Mouse (Mus musculus) yolk sac, embryonic 10.5 days (tissue): Measurements from ENCODE around the gene Ice2.

Experiments used
- DNase-seq: peaks from one replicate; pipeline ENCODE4 v3.0.0-alpha.2; 2017; ENCODE audit warnings: low spot score

Ice2 gene

GRCm38 (mm10) chr9:69404671-69405070, 7.0 kb downstream of the Ice2 start:
- DNase-seq: no peak

GRCm38 (mm10) chr9:69419476-69419875, 21.8 kb downstream of the Ice2 start:
- DNase-seq: no peak

- no peak for DNase-seq
Observed at GRCm38 (mm10) chr9:69430531-69430930, 32.8 kb downstream of the Ice2 start.

DNA sequence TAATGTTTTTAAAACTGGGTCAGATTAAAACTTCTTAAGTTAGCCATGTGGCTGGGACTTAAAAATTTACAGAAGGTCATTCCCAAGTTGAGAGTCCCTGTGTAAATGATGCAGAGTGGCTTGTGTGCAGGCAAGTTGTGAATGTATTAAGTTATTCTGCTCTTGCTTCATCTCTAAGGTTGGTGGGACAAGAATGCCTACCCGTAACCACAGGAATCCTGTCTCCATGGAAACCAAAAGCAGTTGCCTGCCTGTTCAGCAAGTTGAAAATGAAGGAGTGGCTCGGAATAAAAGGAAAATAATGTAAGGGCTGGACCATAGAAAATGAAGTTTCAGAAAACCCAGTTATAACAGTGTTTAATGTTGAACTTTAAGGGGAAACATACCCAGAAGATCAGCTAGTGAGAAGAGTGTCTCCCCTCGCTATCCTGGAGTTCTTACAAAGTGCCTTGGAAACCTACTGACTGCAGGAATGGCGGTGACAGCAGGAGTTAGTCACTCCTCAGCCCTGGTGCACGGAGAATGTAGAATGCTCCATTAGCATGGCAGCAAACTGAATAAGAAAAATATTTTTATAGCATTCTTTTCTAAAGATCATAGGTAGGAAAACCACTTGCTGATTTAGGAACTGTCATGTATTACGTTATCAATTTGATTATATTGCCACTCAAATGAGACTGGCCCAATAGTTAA, 34.3 kb downstream of the Ice2 start:
- DNase-seq: peak; percentile 21

GRCm38 (mm10) chr9:69435194-69435593, 37.5 kb downstream of the Ice2 start:
- peak; percentile 39 for DNase-seq

DNA sequence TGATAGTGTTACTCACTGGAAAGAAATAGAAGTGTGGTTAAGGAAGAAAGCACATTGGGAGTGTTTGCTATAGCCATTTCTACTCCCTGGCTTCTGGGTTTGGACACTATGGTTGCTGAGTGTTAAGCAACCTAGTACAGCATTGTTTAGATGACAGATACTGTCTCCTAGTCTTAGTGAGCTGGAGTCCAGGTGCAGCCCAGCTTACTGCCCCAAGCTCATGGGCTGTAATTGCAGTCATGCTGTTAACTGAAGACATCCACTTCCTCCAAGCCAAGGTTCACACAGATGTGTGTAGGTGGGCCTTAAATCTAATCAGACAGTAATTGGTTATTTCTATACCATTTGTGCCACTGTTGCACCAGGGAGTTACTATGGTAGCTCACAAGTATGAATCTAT, 38.0 kb downstream of the Ice2 start:
- no peak for DNase-seq

DNA sequence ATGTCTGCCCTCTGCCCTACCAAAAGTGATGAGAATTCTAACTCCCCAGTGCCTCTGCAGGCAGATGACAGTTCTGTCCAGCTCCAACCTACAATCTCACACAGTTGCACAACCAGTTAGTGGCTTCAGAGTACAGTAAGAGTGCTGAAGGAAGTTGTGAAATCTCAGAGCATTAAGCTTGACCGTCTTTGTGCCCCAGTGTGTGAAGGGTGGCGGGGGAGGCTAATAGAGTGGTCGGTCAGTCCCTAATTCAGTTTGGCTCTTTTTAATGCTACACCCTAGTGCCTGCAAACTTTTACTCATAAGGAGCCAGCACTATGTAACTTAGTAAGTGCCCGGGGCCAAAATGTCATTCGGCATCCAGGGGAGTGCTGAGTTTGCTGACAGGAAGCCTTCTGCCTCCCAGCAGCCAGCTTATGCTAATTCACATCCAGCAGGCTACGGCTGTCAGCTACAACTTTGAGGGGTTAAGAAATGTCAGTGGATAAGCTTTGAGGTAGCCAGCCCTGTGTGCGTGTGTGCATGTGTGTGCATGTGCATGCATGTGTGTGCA, 42.2 kb downstream of the Ice2 start:
- DNase-seq: peak; percentile 40

DNA sequence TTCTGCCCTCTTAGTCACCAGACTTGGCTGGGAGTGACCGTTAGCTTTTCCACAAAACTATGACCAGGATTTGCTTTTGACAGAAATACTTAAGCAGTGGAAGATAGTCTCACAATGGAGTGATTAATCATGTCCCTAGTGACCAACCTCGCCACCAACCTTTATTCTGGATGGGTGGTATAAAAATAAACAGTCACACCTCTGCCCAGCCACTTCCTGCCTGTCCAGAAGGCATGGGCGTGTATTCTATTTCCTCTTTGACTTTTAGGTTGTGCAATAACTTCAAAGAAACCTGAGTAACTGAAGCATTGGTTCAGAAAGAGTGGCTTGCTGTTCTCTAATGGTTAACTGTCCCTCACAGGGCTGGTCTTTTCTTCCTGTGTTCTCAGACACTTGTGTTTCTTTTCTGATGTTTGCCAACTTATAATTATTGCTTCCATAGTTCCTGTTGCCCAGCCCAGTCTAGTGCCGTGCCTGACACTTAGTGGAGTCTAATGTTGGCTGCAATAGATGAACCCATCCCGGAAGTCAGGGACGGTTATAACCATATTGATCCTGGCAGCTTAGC, 44.8 kb downstream of the Ice2 start:
- peak; percentile 42 for DNase-seq

DNA sequence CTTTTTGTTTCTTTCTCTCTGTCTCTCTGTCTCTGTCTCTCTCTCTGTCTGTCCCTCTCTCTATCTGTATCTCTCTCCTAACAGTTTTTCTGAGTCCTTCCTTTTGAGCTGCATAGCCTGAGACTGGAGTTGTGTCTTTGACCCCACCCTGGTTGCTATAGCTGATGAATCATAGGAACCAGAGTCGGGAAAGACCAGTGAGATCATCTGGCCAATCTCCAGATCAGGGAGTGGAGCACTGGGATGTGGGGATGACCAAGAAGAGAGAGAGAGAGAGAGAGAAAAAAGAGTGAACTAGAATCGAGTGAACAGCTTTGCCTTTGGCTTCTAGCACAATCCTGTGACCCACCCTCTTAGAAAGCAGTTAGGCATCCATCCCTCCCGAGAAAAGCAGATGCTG, 45.5 kb downstream of the Ice2 start:
- no peak for DNase-seq

- no peak for DNase-seq
Observed at GRCm38 (mm10) chr9:69448801-69449200, 51.1 kb downstream of the Ice2 start.

- DNase-seq: no peak
Observed at GRCm38 (mm10) chr9:69450636-69451035, 52.9 kb downstream of the Ice2 start.

DNA sequence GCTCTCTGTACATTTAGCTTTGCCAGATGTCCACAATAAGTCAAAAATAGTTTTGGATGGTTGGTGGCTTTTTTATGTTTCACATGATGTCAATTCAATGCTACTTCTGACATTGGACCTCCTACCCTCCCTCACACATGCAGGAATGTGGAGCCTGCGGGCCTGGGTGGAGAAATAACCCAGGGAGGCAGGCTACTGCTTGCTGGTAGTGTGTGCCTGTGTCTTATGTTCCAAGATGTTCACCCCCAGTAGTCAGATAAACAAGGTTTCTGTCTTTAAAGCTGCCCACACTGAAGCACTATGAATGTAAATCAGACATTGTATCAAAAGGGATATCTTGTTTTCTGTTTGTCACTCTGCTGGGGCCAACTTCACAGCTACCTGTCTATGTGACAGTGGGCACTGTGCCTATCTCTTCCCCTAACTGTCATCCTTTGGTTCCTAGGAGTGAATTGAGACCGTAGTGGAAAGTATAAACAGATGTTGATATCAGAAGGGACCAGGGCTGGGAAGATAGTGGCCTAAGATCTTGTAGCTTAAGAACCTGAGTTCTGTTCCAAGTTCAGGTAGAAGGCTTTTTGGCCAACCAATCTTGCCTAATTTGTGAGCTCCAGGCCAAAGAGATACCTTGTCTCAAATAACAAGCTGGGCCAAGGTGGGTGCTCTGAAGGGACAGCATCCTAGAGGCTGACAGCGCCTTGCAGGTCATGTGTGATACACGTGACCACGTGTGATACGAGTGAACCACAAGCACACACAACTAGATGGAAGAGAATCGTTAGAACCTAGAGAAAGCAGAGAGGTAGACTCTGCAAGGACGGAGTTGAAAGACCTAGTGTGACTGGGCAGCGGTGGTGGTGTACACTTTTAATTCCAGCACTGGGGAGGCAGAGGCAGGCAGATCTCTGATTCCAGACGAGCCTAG, 54.4 kb downstream of the Ice2 start:
- no peak for DNase-seq

GRCm38 (mm10) chr9:69453066-69453900, 55.6 kb downstream of the Ice2 start, which contains the start of gene Anxa2:
Gene Anxa2, plus strand, starts transcription at chr9:69453620.
- peak; percentile 89 for DNase-seq

GRCm38 (mm10) chr9:69453901-69454666, 56.4 kb downstream of the Ice2 start:
- DNase-seq: peak; percentile 52

DNA sequence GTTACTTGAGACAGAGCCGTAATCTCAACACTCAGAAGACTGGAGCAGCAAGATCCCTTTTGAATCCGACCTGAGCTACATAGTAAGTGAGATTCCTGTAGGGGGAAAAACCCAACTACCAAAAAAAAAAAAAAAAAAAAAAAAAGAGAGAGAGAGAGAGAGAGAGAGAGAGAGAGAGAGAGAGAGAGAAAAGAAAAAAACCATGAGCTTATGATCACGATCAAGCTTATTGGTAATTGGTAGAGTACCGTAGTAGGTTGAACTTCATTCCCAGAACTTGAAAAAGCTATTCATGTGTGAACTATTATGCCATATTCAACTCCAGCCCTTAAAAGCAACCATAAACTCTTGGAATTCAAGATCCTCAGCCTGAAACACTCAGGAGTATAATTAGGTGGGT, 57.0 kb downstream of the Ice2 start:
- DNase-seq: no peak

DNA sequence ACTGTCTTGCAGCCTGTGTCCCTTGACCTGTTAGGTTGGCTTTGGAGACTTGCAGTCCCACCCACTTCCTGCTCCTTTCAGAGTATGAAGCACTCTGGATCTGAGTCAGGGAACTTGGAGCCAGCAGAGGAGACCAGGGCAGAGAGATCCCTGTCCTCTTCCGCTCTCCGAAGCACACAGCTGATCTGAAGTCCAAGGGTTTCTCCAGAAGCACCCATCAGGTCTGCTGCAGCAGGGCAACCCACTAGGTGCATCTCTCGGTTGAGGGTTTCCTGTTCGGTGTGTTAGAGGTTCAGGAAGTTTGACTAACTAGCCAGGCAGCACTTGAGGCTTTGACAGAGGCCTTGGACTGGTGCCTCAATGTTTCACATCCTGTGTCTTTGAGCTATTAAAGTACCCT, 57.7 kb downstream of the Ice2 start:
- DNase-seq: peak; percentile 41

- DNase-seq: no peak
Observed at GRCm38 (mm10) chr9:69456406-69457075, 58.8 kb downstream of the Ice2 start.

DNA sequence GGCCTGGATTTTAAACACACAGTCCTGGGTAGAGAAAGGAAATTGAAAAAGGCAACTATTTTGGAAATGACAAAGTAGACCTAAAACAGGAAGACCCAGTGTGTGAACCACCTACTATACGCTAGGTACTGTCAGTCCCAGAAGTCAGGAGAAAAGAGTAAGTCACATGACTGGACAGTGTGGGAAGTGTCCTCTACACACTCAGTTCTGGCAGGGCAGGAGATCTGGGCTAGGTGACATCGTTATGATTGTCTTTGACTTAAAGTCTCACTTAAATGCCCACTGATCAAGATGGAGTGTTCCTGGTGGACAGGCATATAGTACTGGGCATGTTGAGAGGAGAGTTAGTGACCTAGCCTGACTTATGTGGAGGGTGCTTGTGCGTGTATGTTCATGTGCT, 59.4 kb downstream of the Ice2 start:
- DNase-seq: no peak

GRCm38 (mm10) chr9:69457747-69458625, 60.3 kb downstream of the Ice2 start:
- no peak for DNase-seq
